Mouse (Mus musculus) lung, postnatal 10 days (tissue): ENCODE measurements around the gene Fau.
"Not testable (repeated sequence)": the region's sequence is repeated elsewhere in the genome, so short reads cannot be mapped to it uniquely, and the experiment has no call there.

ENCODE experiments used
- DNase-seq: peaks from one replicate; pipeline ENCODE4 v3.0.0; 2021

Gene Fau

DNA sequence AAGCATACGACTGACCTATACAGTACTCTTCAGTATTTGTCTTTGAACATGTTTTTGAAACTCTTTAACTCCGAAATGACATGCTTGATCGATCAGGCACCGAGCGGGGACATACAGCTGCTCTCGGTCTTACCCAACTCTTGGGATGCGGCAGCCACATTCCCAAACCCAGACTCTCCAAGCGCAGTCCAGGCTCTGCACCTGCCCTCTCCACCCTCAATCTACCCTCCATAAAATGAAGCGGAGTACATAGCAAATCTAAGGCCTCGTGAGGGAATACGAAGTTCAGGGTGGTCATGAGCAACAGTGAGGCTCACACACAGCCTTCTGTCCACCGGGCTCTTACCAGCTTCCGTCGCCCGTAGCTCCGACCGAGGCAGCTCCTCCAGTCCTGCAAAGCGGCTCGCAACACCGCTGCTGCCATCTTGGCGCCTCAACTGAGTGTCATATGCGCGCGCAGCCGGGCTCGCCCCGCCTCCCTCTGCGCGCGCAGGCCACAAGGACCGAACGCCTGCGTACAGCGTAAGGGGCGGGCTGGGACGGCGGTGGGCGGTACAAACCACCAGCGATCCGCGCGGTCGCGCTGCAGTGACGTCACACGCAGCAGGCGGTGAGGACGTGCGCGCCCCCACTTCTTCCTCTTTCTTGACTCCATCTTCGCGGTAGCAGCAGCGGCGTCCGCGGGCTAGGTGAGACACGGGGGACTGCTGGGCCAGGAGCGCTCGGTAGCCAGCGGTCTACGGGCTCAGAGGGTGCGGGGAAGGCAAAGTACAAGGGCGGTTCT is at the start of gene Fau, which contains the start of gene Mrpl49:
Gene Fau, plus strand, starts transcription at position 532 of the 784 bp plus-strand sequence.
Gene Mrpl49, minus strand, starts transcription at position 473 of the 784 bp plus-strand sequence.
- DNase-seq: peak; percentile 99

DNA sequence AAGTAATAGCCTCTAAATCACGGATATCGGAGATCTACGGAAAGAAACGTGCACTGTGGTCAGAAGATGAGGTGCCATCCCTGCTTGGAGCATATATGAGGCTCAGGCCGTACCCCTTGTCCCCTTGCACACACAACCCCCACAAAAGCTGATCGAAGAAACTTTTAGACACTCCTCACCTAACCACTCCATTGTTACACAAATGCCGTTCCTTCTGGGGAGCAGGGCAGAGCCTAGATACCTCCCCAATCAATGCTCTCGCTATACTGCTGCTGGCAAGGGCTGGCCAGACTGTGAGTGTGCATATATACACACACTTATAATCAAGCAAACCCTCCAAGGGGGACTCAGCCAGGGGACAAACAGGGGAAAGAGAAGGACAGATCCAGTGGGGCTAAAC is 48.5 kb upstream of the Fau start:
- no peak for DNase-seq

DNA sequence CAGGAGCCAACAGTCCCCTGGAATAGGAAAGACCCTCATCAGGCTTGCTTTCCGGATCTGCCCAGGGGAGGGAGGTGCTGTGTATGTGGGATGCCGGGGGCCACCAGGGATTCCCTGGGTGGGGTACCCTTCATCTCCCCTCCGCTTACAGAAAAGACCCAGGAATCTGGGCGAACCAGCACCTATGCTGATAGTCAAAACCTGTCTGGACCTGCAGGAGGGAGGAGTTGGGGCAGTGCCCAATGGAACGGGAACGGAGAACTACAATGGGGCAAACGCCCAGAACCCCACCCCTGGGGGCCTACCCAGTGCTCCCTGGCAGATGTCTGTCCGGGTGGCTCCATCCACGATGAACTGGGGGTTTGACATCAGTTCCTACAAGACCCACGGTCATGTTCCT is 44.0 kb upstream of the Fau start:
- DNase-seq: no peak

DNA sequence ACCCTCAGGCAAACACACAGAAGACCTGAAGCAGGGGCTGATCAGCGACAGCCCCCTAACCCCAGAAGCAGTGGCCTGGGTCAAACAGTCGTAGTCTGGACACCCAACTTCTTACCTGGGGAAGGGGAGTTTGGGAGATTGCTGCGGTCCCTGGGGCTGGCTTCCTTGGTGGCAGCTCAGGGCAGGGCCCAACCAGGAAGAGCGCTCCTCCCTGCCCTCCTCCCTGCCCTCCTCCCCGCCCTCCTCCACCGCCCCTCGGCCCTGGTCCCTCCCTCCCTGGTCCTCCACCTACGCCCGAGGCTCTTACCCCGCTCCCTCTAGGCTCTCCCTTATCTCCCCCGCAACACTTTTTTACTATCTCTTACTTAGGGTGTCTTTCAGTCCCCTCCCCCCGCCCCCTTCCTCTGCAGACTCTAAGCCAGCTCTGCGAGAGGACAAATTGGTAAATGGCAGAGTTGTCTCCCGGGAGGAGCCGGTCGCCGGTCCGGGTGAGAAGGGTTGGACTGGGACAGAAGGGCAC is 42.6 kb upstream of the Fau start:
- peak; percentile 65 for DNase-seq

DNA sequence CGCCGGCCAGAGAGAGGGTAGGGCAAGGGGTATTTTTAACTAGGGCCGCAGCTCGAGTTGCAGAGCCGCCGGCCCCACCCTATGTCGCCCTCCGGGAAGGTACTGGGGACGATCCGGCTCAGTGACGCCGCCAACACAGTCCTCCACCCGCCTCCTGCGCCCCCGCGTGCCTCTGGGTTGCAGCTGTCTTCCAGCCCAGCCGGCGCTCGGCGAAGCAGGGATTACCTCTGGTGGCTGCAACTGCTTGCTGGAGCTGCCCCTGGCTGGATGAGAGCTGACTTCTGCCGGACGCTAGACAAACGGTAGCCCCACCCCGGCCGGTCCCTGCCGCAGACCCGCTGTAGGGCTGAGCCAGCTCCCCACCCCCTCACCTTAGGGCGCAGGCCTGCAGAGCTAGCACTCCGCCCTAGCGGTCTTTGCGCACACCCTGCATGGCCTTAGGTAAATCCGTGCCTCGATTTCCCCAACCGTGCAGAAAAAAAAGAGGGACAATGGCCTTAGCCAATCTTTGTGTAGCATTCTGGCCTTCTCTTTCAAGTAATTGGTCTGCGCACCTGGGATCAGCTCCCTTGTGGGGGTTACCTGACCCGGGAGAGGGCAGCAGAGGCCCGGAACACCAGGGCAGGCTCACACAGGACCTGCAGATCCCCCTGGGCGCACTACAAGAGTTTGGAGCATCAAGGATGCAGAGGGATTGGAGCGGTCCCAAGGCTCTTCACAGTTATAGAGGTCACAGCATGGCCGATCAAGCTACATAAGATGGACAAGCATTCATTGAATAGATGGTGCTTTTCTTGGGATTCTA is 41.9 kb upstream of the Fau start, which contains the start of gene Capn1:
Gene Capn1, minus strand, starts transcription at position 387 of the 805 bp plus-strand sequence.
- peak; percentile 88 for DNase-seq

DNA sequence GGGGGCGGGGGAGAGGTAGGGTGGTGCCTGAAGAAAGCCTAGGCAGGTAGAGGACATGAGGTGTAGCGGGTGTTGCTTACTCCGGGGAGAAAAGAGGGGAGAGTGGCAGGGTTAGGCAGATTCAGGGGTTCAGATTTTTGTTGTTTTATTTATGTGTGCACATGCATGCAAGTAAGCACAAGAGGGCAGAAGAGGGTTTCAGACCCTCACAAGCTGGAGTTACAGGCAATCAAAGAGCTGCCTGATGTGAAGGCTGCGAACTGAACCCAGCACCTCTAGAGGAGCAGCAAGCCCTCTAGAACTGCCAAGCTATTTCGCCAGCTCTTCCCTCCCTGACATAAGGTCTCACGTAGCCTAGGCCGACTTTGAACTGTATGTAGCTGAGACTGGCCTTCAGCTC is 41.1 kb upstream of the Fau start:
- peak; percentile 27 for DNase-seq

DNA sequence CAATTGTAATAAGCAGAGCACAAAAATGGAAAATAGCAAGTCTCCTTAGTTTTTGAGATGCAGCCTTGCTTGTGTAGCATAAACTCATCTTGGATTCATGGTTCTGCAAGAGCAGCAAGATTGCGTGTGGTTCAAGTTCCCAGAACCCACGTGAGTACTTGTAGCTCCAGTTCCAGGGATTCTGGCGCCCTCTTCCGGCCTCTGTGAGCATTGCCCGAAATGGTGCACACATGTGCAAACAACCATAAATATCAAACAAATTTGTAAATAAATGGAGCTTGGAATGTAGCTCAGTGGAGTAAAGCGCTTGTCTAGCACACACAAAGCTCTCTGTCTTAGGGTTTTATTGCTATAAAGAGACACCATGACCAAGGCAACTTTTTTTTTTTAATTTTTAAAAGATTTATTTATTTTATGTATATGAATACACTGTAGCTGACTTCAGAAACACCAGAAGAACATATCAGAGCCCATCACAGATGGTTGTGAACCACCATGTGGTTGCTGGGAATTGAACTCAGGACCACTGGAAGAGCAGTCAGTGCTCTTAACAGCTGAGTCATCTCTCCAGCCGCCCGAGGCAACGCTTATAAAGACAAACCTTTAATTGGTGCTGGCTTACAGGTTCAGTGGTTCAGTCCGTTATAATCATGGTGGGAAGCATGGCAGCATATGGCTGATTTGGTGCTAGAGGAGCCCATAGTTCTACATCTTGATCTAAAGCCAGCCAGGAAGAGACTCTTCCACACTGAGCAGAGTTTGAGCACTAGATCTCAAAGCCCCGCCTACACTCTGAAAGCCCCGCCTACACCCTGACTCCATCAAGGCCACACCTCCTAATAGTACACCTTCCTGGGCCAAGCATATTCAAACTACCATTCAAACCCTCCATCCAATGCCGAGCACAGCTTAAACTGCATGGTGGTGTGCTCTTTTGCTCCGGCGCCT is 39.2 kb upstream of the Fau start:
- peak; percentile 95 for DNase-seq

DNA sequence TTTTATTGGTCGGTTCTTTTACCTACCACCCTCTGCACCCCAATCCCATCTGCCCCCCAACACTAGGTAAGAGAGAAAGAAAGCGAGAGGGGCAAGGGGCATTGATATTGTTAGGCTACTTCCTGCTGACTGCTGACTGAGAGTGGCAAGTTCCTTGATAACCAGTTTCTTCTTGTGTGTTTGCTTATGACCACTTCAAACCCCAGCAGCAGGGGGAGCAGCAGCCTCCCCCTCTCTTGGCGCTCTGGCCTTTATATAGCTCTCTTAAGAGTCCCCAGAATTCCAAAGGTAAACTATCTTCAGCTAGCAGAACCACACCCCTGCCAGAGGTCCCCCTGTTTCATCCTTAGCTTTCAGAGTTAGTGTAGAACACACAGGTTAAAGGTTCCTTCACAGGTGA is 37.4 kb upstream of the Fau start:
- DNase-seq: no peak

DNA sequence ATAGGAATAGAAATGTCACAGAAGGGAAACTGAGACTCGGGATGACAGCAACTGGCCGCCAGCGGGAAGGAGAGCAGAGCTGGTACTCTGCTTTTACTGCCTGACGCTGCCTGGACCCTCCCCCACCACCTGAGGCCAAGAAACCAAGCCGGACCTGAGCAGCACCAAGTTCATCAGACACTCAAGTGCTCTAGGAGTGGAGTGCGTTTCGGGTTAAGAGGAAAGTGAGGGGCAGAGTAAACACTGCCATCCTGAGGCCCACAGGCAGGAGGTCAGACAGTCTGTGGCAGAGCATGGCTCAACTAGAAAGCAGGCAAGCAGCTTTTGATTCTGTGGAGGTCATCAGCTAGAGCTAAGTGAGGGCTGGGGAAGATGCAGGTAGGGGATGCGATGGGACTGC is 34.6 kb upstream of the Fau start:
- DNase-seq: no peak

DNA sequence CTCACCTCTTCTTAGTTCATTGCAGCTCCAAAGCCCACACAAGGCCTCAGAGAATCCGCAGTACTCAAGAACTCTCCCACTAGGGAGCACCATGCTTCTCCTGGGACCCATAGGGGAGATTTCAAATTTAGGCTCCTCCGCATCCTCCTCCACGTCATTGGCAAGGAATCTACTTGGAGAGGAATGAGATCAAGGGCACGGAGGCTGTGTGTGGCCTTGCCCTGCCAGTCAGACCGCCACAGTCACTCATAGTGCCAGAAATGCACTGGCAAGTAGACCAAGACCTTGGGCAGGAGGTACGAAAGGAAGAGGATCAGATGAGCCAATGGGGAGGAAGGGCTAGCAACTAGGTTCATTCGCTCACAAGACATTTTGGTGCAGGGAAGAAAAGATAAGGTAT is 33.7 kb upstream of the Fau start:
- no peak for DNase-seq

DNA sequence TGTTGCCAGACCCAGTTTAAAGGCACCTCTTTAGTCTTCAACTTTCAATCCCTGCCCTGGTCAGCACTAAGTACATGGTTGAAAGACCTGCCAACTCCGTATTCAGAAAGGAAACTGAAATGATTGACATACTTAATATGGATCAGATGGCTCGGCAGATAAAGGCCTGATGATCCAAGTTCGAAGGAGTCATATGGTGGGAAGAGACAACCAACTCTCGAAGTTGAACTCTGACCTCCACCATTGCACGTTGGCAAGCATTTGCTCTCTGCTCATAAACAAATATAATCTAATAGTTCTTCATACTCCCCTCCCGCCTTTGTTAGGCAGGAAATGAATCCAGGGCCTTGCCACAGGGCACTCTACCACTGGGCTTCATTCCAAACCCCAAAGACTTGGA is 28.7 kb upstream of the Fau start:
- DNase-seq: peak; percentile 43

DNA sequence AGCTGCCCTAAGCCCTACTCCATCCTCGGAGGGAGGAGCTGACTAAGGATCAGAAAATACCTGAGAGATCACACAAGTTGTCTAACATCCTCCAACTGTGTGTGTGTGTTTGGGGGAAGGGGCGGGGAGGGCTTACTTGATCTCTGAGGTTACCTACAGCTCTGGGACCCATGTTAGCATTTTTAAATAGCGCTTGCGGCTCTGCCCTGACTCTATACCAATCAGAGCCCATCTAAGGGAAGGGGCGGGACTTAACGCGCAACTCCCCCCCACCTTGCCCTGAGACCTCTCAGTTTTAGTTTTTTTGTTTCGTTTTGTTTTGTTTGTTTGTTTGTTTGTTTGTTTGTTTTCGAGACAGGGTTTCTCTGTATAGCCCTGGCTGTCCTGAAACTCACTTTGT is 28.2 kb upstream of the Fau start:
- DNase-seq: no peak

DNA sequence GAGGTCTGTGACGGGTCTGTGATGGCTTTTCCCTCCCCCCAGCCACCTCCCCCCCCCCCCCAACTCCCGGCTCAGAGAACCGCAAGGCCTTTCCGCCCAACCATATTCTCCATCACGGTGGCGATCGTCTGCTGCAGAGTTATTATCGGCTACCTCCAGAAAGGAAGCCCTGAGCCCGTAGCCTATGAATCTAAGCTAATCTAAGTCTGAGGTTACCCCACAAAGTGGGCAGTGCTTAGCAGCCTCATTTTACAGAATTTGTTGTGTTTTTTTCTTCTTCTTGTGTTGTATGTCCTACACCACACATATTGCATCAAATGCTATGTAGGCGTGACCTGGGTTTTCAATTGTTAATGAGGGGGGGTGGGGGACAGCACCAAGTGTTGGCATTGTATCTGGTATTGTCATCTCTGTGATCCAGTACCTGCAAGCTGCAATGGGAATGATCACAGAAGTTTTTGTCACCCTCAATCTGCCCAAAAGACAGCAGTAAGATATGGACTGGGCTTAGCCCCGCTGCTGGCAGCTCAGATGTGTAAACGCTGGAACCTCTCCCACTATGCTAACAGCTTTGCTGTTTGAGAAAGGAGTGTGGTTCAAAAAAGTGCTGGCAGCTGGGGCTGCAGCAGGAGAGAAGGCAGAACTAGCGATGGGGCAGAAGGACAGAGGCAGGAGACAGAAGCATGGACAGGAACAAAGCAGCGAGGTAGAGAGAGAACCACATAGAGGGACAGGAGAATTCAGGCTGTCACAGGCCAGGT is 26.9 kb upstream of the Fau start:
- no peak for DNase-seq

DNA sequence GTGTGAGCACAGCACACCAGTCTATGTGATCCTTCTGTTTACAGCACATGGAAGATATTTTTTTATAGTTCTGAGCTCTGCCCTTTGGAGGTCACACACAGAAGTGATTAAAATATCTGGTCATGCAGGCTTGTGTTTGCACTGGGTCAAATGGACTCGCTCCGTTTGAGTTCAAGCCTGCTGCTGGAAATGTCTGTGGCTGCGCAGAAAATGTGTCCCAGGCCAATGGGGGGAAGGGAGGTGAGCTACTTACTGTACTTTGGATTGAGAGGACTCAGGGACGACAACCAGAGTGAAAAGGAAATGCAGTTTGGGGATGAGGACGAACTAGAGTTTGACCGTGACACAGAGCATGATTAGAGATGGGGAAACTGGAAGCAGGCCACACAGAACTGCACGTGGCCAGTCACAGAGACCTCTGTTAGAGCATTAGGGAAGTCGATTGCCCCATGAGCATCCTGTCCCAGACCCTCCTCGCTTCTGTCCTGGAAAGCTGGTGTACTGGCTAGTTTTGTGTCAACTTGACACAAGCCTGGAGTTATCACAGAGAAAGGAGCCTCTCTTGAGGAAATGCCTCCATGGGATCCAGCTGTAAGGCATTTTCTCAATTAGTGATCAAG is 21.6 kb upstream of the Fau start:
- no peak for DNase-seq

DNA sequence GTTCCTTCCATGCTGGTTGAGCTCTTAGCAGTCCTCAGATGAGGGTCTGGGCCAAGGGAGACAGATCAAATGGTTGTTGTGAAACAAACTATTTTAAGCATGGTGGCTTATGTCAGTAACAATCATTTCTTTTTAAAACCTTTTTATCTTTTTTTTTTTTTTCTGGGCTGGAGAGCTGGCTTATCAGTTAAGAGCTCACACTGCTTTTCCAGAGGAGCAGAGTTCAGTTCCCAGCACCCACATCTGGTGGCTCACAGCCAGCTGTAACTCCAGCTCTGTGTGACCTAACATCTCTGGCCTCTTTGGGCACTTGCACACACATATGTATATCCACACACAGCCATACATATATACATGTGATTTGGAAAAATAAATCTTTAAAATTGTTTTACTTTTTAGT is 19.9 kb upstream of the Fau start:
- no peak for DNase-seq

DNA sequence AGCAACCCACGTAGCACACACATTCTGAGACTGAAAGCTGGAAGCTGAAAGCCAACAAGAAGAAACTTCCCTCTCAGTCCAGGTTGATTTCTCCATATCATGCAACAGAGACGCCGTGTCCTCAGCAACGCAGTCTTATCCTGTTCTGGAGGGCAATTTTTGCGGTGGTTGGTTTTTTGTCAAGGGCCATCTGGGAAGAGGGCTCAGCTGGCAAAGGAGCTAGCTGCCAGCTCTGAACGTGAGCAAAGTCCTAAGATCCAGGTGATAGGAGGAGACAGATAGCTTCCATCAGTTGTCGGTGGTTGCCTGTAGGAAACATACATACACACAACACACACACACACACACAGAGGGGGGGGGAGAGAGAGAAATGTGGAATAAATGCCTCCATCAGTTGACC is 19.3 kb upstream of the Fau start:
- DNase-seq: no peak

DNA sequence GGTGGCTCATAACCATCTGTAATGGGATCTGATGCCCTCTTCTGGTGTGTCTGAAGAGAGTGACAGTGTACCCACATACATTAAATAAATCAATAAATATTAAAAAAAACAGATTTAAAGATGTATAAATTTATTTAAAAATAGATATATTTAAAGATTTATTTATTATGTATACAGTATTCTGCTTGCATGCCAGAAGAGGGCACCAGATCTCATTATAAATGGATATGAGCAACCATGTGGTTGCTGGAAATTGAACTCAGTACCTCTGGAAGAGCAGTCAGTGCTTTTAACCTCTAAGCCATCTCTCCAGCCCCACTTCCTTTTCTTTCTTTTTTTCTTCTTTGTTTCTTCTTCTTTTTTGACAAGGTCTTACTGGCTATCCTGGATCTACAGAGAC is 17.6 kb upstream of the Fau start:
- no peak for DNase-seq

DNA sequence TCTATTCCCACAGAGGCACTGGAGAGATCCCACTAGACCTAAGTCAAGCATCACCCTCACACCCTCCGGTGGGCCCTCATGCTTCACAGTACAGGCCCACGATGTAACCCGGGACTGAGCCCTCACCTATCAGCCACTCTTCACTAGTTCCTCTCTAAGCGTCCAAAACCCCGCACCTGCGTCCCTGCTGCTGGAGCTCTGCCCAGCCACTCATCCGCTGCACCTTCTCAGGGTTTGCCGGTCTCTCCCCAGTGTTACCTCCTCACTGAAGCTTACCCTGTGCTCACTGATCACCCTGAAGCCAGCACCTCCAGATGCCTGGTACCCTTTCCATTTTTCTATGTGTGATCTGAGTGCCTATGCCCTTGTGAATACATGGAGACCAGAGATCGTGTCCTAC is 15.4 kb upstream of the Fau start:
- no peak for DNase-seq

DNA sequence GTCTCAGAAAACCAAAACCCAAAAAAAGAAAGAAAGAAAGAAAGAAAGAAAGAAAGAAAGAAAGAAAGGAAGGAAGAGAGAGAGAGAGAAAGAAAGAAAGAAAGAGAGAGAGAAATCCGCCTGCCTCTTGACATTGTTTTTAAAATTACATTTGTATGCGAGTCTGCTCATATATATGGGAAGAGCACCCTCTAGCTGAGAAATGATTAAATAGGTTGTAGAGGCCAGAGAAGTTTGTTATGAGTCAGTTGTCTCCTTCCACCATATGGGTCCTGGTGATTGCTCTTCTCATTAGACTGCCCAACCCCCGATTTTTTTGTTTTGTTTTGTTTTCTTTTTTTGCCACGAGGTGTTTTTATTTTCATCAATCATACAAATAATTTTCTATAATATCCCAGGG is 13.5 kb upstream of the Fau start:
- DNase-seq: not testable (repeated sequence)

DNA sequence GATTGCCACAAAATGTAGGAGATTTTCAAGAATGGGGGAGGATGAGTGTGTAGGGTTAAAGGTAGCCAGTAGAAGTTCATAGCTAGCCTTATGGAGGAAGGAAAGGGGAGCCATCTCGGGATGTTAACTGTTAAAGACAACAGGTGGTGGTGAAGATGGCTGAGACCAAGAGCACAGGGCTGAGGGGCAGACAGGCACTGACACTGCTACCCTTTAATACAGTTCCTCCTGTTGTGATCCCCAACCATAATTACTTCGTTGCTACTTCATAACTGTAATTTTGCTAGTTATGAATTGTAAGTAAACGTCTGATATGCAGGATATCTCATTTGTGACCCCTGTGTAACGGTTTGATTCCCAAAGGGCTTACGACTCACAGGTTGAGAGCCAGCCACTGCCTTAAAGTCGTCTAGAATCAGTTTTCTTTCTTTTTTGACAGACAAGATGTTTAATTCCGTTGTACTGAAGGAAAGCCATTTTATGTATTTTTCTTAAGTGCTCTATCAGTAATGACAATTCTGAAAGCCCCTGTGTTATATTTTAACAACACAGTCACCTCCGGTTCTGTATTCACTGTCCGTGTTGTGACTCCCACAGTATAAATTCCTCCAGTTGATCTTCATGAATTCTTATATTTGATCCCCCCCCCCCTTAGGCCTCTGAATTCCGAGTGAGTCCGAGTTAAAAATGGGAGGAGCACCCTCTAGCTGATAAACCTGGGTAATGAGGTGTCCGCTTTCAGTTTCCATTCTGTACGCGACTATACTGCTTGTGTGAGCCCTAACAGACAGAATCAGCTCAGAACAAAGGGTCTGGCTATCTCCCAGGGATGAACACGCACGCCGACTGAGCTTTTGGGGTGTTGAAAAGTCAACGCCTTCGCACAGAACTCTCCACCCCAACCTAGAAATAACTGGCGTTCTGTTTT is 12.0 kb upstream of the Fau start:
- DNase-seq: no peak
